13 mouse cellular contexts compared by ENCODE assay signal in the genomic region with DNA sequence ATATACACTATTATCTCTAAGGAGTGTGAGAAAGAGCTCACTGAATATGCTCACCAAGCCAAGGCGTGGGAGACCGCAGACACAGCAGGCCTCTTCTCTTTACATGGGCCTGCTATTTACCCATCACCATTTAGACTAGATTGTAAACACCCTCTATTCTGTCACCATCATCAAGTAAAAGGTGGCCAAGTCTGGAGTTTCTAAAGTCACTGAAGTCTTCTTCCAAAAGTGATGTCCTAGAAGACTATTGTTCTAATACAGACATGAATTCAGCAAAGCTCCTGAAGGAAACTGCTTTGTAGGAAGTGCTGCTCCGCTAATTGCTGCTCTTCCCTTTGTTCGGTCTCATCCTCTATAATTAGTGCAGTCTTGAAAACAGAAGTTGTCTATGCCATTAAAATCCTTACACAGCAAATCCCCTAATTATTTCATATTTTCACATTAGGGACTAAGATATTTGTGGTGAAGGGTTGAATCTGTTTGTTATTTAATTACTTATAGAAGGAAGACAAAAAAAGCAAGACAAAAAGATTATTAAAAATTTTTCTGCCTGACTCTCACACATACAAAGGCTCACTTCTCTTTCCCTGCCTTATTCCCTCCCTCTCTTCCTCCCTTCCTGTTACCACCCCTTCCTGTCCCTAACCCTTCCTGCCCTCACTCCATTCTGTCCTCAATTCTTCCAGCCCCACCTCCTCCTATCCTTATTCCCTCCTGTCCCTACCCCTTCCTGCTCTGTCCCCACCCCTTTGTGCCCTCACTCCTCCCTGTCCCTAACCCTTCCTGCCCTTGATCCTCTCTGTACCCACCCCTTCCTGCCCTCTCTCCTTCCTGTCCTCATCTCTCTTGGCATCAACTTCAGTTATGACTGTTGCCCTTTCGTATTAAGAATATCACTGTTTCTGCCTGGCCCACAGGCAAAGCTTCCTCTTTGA.
DNase-seq lines count a peak whose midpoint lies in the region; TF ChIP-seq lines count a peak whose summit lies in the region.
"Had no signal": no experiment of that assay in that cellular context is flagged by ENCODE, and none has a peak within 500 bp of the region (broad histone marks: within the 10 kb centered on the region; RNA-seq: fewer than 3 reads in every experiment).

No protein-coding gene starts in this region.

- no peaks in the 10 kb centered on the region for H3K27me3 ChIP-seq in kidney, adult 2 months (replicated peaks; ENCODE audit: control insufficient read depth, insufficient read depth, low read length)
- H3K27me3 ChIP-seq: limb, embryonic 15.5 days; Patski had no signal

- TF ChIP-seq CTCF in kidney, adult 2 months (conservative IDR thresholded peaks at IDR 0.05; ENCODE audit: insufficient read depth, insufficient read length, low read depth, low read length), result no peak

- no peak overlapping the region for H3K4me3 ChIP-seq in kidney, adult 2 months (ENCODE audit: insufficient read depth, low read depth, low read length)
- H3K4me3 ChIP-seq: limb, embryonic 15.5 days had no signal

- no peaks in the 10 kb centered on the region for H3K36me3 ChIP-seq in kidney, adult 2 months (ENCODE audit: control insufficient read depth, insufficient read depth, low read length)
- H3K36me3 ChIP-seq: limb, embryonic 15.5 days had no signal

- DNase-seq in kidney, adult 11 months, result peak; percentile 10
- no peak for DNase-seq in kidney, adult 2 months
- DNase-seq in spleen, postnatal 36 days (ENCODE audit: low spot score in 2 of 2), result peak; percentile 9 to 10
- DNase-seq in spleen, adult 12 weeks (ENCODE audit: low spot score), result no peak
- DNase-seq in kidney, postnatal 14 days, result peak; percentile 20
- DNase-seq in cerebellum, adult 11-12 months, result no peak
- DNase-seq in embryo, embryonic 10.5 days (ENCODE audit: low spot score), result no peak
- DNase-seq: embryo, embryonic 11 days; gastrocnemius, postnatal 36 days; heart, postnatal 14 days; thymus, postnatal 14 days had no signal

- no peaks in the 10 kb centered on the region for H3K4me1 ChIP-seq in kidney, adult 2 months (ENCODE audit: control insufficient read depth, insufficient read depth, low read length)
- H3K4me1 ChIP-seq: limb, embryonic 15.5 days had no signal

- no peak for TF ChIP-seq POLR2A in kidney, adult 2 months (IDR thresholded peaks at IDR 0.05; ENCODE audit: low read depth, low read length)

- no peak overlapping the region for H3K27ac ChIP-seq in kidney, adult 2 months (ENCODE audit: insufficient read depth, low read depth, low read length)
- H3K27ac ChIP-seq: limb, embryonic 15.5 days had no signal

- 78% methylated on average over 5 of the region's 5 CpGs for WGBS in kidney, adult 2 months

Comparison
In these comparisons a context has a peak if more than half of its experiments do, and no peak if none do; other contexts are left out.
1. DNase-seq: peak in kidney, adult 11 months (single experiment), spleen, postnatal 36 days (2 of 2) and kidney, postnatal 14 days (single experiment); none in kidney, adult 2 months (single experiment), spleen, adult 12 weeks (single experiment), cerebellum, adult 11-12 months (single experiment) and embryo, embryonic 10.5 days (single experiment).